Mouse (Mus musculus) liver, adult 2 months (tissue): ENCODE measurements at regions not wholly inside any gene's neighbourhood (a gene's known extent, or its start where the extent isn't known, plus 50 kb on each side); places are given as distances from the start of the nearest gene placed in this dataset.

Source experiments
- DNase-seq: peaks from one replicate; pipeline ENCODE4 v3.0.0-alpha.2; 2011; ENCODE audit warnings: low read depth, low spot score; ENCODE audit errors: extremely low read depth
- H3K27ac ChIP-seq: fragments of 200-500 bp; replicated peaks from 2 replicates; pipeline ENCODE4 v1.5.1; 2012; ENCODE audit warnings: low read depth, mild to moderate bottlenecking, control low read depth, inconsistent platforms, low read length; ENCODE audit not compliant: insufficient read depth
- H3K27me3 ChIP-seq: fragments of 200-500 bp; 2 replicates; pipeline ENCODE4 v1.6.1; 2012; ENCODE audit warnings: mild to moderate bottlenecking, moderate library complexity, low read length, inconsistent platforms; ENCODE audit not compliant: control insufficient read depth, insufficient read depth
- H3K36me3 ChIP-seq: fragments of 200-500 bp; 2 replicates; pipeline ENCODE4 v1.6.1; 2012; ENCODE audit warnings: low read length, inconsistent platforms; ENCODE audit not compliant: control insufficient read depth, insufficient read depth
- H3K4me1 ChIP-seq: fragments of 200-500 bp; 2 replicates; pipeline ENCODE4 v1.6.1; 2011; ENCODE audit warnings: low read length; ENCODE audit not compliant: control insufficient read depth, insufficient read depth
- H3K4me3 ChIP-seq: fragments of 200-500 bp; 2 replicates; pipeline ENCODE4 v1.5.1; 2011; ENCODE audit warnings: low read depth, mild to moderate bottlenecking, control low read depth, low read length, moderate library complexity; ENCODE audit not compliant: insufficient read depth
- H3K79me2 ChIP-seq: fragments of 200-500 bp; 2 replicates; pipeline ENCODE4 v1.6.1; 2012; ENCODE audit warnings: inconsistent platforms, mild to moderate bottlenecking, low read length, moderate library complexity; ENCODE audit not compliant: control insufficient read depth, insufficient read depth
- H3K9ac ChIP-seq: fragments of 200-500 bp; 2 replicates; pipeline ENCODE4 v1.6.1; 2012; ENCODE audit warnings: low read depth, mild to moderate bottlenecking, control low read depth, inconsistent platforms, low read length
- CTCF ChIP-seq: fragments of 200-500 bp; IDR thresholded peaks from 2 replicates; pipeline ENCODE4 v1.5.1; 2011; ENCODE audit warnings: low read depth, low read length, control low read depth
- POLR2A ChIP-seq: fragments of 200-500 bp; IDR thresholded peaks from 2 replicates; pipeline ENCODE4 v1.6.1; 2011; ENCODE audit warnings: low read length, control low read depth; ENCODE audit not compliant: insufficient read depth; ENCODE audit errors: extremely low read depth
- WGBS: fragments of 180-500 bp; shearing (Covaris S2); methylation state at CpG from one replicate; pipeline ENCODE4 v1.1.7; 2018; 5-methylcytosine and 5-hydroxymethylcytosine counted together

- no peak for TF ChIP-seq POLR2A
- no peak for TF ChIP-seq CTCF
- DNase-seq: no peak
- no peaks in the 10 kb centered on the region for H3K27me3 ChIP-seq
- H3K9ac ChIP-seq: no peak overlapping the region
- no peaks in the 10 kb centered on the region for H3K79me2 ChIP-seq
- 88% methylated on average over 4 of the region's 4 CpGs for WGBS
- H3K27ac ChIP-seq: no peak overlapping the region
- no peaks in the 10 kb centered on the region for H3K4me1 ChIP-seq
- no peaks in the 10 kb centered on the region for H3K36me3 ChIP-seq
- no peak overlapping the region for H3K4me3 ChIP-seq
Measured at GRCm38 (mm10) chr16:9153501-9153900, 323.6 kb downstream of the 1810013L24Rik start.

- Histone ChIP-seq H3K4me1 (no peaks in the 10 kb centered on the region), H3K79me2 (no peaks in the 10 kb centered on the region), H3K9ac (no peak overlapping the region), H3K4me3 (no peak overlapping the region), H3K27ac (no peak overlapping the region), H3K27me3 (no peaks in the 10 kb centered on the region; the same call in 1 of the 2 replicates), H3K36me3 (no peaks in the 10 kb centered on the region)
- DNase-seq: no peak
- WGBS: 69% methylated on average over 8 of the region's 8 CpGs
- TF ChIP-seq CTCF: no peak
- TF ChIP-seq POLR2A: no peak
Measured at GRCm38 (mm10) chr16:9165763-9166310, 335.9 kb downstream of the 1810013L24Rik start.

GRCm38 (mm10) chr16:9176402-9176801, 346.5 kb downstream of the 1810013L24Rik start:
- TF ChIP-seq CTCF: no peak
- no peak for TF ChIP-seq POLR2A
- H3K4me1 ChIP-seq: no peaks in the 10 kb centered on the region
- no peaks in the 10 kb centered on the region for H3K36me3 ChIP-seq
- H3K27me3 ChIP-seq: no peaks in the 10 kb centered on the region
- H3K9ac ChIP-seq: no peak overlapping the region
- H3K4me3 ChIP-seq: no peak overlapping the region
- H3K27ac ChIP-seq: no peak overlapping the region
- no peak for DNase-seq
- H3K79me2 ChIP-seq: no peaks in the 10 kb centered on the region
- WGBS: 50% methylated on average over 3 of the region's 3 CpGs

- Histone ChIP-seq H3K27ac (no peak overlapping the region), H3K9ac (no peak overlapping the region), H3K4me1 (no peaks in the 10 kb centered on the region), H3K36me3 (no peaks in the 10 kb centered on the region), H3K79me2 (no peaks in the 10 kb centered on the region), H3K27me3 (no peaks in the 10 kb centered on the region), H3K4me3 (no peak overlapping the region)
- DNase-seq: no peak
- no peak for TF ChIP-seq CTCF
- TF ChIP-seq POLR2A: no peak
- WGBS: 36% methylated on average over 13 of the region's 13 CpGs
Measured at GRCm38 (mm10) chr16:9195821-9196220, 365.9 kb downstream of the 1810013L24Rik start.

- WGBS: 77% methylated on average over 1 of the region's 1 CpGs
- no peaks in the 10 kb centered on the region for H3K27me3 ChIP-seq
- no peak for TF ChIP-seq POLR2A
- TF ChIP-seq CTCF: no peak
- DNase-seq: no peak
- no peak overlapping the region for H3K27ac ChIP-seq
- H3K79me2 ChIP-seq: no peaks in the 10 kb centered on the region
- H3K9ac ChIP-seq: no peak overlapping the region
- no peaks in the 10 kb centered on the region for H3K4me1 ChIP-seq
- no peaks in the 10 kb centered on the region for H3K36me3 ChIP-seq
- no peak overlapping the region for H3K4me3 ChIP-seq
Measured at GRCm38 (mm10) chr16:9198903-9199532, 369.1 kb downstream of the 1810013L24Rik start.

- Histone ChIP-seq H3K79me2 (no peaks in the 10 kb centered on the region), H3K9ac (no peak overlapping the region), H3K27me3 (no peaks in the 10 kb centered on the region), H3K27ac (no peak overlapping the region), H3K4me1 (no peaks in the 10 kb centered on the region), H3K36me3 (no peaks in the 10 kb centered on the region), H3K4me3 (no peak overlapping the region)
- WGBS: 77% methylated on average over 4 of the region's 4 CpGs
- no peak for TF ChIP-seq CTCF
- TF ChIP-seq POLR2A: no peak
- DNase-seq: no peak
Measured at GRCm38 (mm10) chr16:9208602-9209001, 378.7 kb downstream of the 1810013L24Rik start.
